Mouse (Mus musculus) small intestine, adult 2 months (tissue): ENCODE data around the gene Mat1a.

Source experiments
- CTCF ChIP-seq: fragments of 200-500 bp; IDR thresholded peaks from 2 replicates; pipeline ENCODE4 v1.5.1; 2012; ENCODE audit warnings: low read depth, mild to moderate bottlenecking, control low read depth, inconsistent platforms, low read length, moderate library complexity, mixed read lengths; ENCODE audit not compliant: insufficient replicate concordance, insufficient read length; ENCODE audit errors: extremely low read depth
- POLR2A ChIP-seq: fragments of 200-500 bp; IDR thresholded peaks from 2 replicates; pipeline ENCODE4 v1.6.1; 2012; ENCODE audit warnings: low read depth, mild to moderate bottlenecking, control low read depth, inconsistent platforms, low read length, moderate library complexity

DNA sequence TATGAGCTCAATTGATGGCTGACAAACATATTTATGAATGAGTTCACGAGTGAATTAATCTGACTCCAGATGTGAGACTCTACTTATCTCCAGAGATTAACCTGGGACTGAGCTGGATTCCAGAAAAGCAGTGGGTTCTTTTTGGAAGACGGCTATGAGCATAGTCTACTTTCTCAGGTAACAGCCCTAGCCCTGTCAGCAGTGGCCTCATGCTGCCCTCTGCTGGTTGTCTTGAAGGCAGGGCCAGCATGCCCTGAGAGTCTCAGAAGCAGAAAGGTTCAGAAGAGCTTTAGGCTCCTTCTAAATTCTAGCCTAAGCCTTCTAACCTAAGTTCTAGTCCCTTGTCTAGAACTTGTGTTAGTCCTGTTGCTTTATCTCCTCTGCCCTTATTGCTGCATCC, 57.8 kb downstream of the Mat1a start:
- TF ChIP-seq CTCF = peak; percentile 25; the same call in 1 of the 2 replicates
- no peak for TF ChIP-seq POLR2A
